Mouse (Mus musculus): ENCODE measurements around the gene Evc2. TPM values are rescaled to one million over a fixed set of nuclear protein-coding genes. Genes with fewer than 3 reads are reported as not detected.
A peak's percentile ranks its signal among the peaks of the same experiment; 100 is the strongest.

Gene Evc2
- total RNA-seq, 1 experiment: 32.1 TPM

DNA sequence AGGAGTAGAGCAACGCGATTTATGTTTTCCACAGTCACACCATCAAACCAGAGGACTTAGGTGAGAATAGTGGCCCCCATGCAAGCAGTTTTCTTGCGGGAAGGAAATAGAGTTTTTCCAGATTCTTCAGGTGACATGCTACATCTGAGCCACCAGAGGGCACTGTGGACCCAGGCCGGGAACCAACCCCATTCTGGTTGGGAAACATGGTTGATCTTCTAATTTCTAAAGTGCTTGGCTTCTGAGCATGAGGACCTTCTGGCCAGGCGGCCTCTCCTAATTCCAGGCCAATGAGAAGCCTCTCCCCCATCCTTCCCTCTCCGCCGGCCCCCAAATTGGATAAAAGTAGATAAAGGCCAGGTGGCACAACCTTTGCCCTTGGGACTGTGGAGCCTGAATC lies 39.9 kb upstream of the Evc2 start:
- Histone ChIP-seq H3K27ac (ENCODE audit: insufficient read depth, low read depth, low read length, poor library complexity, severe bottlenecking) (no peak overlapping the region), H3K9me3 (ENCODE audit: control insufficient read depth, insufficient read depth, low read depth, low read length) (no peaks in the 10 kb centered on the region), H3K36me3 (ENCODE audit: control insufficient read depth, insufficient read depth, low read length, poor library complexity, severe bottlenecking) (0 out of 2 replicates have a peak, but pooled peaks cover 4% of the 10 kb centered on the region), H3K4me3 (ENCODE audit: insufficient read depth in 1 of 2, low read depth in 1 of 2, low read length in 2 of 2, poor library complexity in 1 of 2, severe bottlenecking in 1 of 2) (no peak overlapping the region), H3K4me1 (ENCODE audit: control insufficient read depth in 2 of 2, insufficient read depth in 2 of 2, low read length in 2 of 2, poor library complexity in 1 of 2) (no peaks in the 10 kb centered on the region), H3K9ac (ENCODE audit: insufficient read depth, low read depth, low read length, poor library complexity, severe bottlenecking) (no peak overlapping the region)
- TF ChIP-seq ZNF384 (IDR thresholded peaks at IDR 0.05; ENCODE audit: low read depth, low read length) (no peak), ZC3H11A (IDR thresholded peaks at IDR 0.05; ENCODE audit: borderline replicate concordance, low read depth, low read length) (peak; percentile 77; the same call in 1 of the 2 replicates), MAFK (IDR thresholded peaks at IDR 0.05; ENCODE audit: insufficient read depth, low read depth, low read length) (no peak)
- in situ Hi-C loops (cut with MboI; ENCODE audit: low sequenced_read_pairs in 2 of 2, unreplicated experiment in 2 of 2): loop anchor here in 1 of 2 experiments (25.0 kb wide), 1 partner anchor 414 kb away; the partner anchor contains the start of gene Stk32b
- peak; percentile 26 for DNase-seq (ENCODE audit: low read depth, low spot score)

DNA sequence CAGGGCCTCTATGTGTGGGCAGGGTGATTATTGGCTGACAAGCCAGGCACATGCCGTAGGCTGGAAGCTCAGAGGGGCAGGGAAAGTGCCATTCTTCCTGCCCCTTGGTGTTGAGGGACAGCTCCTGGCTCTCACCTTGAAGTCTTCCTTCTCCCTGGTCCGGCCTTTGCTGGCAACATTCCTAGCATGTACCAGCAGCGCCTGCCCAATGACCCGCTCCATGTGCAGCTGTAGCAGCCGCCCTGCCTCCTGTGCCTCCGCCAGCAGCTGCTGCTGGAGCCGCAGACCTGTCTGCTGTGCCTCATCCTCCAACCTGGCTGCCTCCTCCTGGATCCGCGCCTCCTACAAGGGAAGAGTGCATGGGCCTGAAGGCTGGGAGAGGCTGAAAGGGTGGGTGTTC lies 28.3 kb upstream of the Evc2 start:
- Histone ChIP-seq H3K4me3 (ENCODE audit: insufficient read depth in 1 of 2, low read depth in 1 of 2, low read length in 2 of 2, poor library complexity in 1 of 2, severe bottlenecking in 1 of 2) (no peak overlapping the region), H3K27ac (ENCODE audit: insufficient read depth, low read depth, low read length, poor library complexity, severe bottlenecking) (no peak overlapping the region), H3K4me1 (ENCODE audit: control insufficient read depth in 2 of 2, insufficient read depth in 2 of 2, low read length in 2 of 2, poor library complexity in 1 of 2) (no peaks in the 10 kb centered on the region), H3K9me3 (ENCODE audit: control insufficient read depth, insufficient read depth, low read depth, low read length) (no peaks in the 10 kb centered on the region), H3K36me3 (ENCODE audit: control insufficient read depth, insufficient read depth, low read length, poor library complexity, severe bottlenecking) (peaks cover 6% of the 10 kb centered on the region; the same call in 1 of the 2 replicates), H3K9ac (ENCODE audit: insufficient read depth, low read depth, low read length, poor library complexity, severe bottlenecking) (no peak overlapping the region)
- TF ChIP-seq ZNF384 (IDR thresholded peaks at IDR 0.05; ENCODE audit: low read depth, low read length) (no peak), HCFC1 (IDR thresholded peaks at IDR 0.05; ENCODE audit: borderline replicate concordance, insufficient read depth, low read length) (no peak)
- in situ Hi-C loops (cut with MboI; ENCODE audit: low sequenced_read_pairs in 2 of 2, unreplicated experiment in 2 of 2): no loop called here
- DNase-seq (ENCODE audit: low read depth, low spot score): no peak

DNA sequence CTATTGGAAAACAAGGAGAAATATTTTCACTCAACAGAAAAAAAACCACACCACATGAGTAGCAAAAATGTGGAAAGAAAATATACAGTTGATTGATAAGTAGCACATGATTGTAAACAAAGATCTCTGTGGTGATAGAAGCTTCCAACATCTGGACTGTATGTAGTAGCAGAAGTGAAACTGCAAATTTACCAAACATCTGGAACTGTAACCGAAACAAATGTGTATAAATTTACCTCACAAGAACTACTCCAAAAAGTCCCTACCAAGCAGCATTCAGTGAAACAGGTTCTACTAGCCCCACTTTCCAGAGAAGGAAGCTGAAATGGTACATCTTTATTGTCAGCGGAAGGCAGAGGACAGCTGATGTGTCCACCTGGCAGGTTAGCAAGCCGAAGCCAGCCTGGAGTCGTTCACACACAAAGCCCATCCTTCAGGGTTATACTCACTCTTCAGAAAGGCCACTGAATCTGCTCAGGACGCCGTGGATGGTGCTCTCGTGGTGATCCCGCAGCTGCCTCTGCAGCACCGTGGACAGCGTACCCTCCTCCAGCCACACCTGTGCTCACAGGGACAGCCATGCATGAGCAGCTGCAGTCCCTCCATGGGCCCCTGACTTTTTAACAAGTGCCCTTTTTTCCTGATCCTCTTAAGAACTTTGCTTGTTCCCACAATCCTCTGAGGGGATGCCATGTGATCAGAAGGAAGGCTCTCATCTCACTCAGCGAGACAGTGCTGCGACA lies 25.1 kb upstream of the Evc2 start:
- no peak for TF ChIP-seq CHD2 (IDR thresholded peaks at IDR 0.05; ENCODE audit: low read depth, low read length)
- Histone ChIP-seq H3K4me1 (ENCODE audit: control insufficient read depth in 2 of 2, insufficient read depth in 2 of 2, low read length in 2 of 2, poor library complexity in 1 of 2) (no peaks in the 10 kb centered on the region), H3K27ac (ENCODE audit: insufficient read depth, low read depth, low read length, poor library complexity, severe bottlenecking) (no peak overlapping the region), H3K36me3 (ENCODE audit: control insufficient read depth, insufficient read depth, low read length, poor library complexity, severe bottlenecking) (peaks cover 11% of the 10 kb centered on the region; the same call in 1 of the 2 replicates), H3K4me3 (ENCODE audit: insufficient read depth in 1 of 2, low read depth in 1 of 2, low read length in 2 of 2, poor library complexity in 1 of 2, severe bottlenecking in 1 of 2) (no peak overlapping the region), H3K9ac (ENCODE audit: insufficient read depth, low read depth, low read length, poor library complexity, severe bottlenecking) (no peak overlapping the region), H3K9me3 (ENCODE audit: control insufficient read depth, insufficient read depth, low read depth, low read length) (no peaks in the 10 kb centered on the region)
- no peak for DNase-seq (ENCODE audit: low read depth, low spot score)
- in situ Hi-C loops (cut with MboI; ENCODE audit: low sequenced_read_pairs in 2 of 2, unreplicated experiment in 2 of 2): no loop called here

DNA sequence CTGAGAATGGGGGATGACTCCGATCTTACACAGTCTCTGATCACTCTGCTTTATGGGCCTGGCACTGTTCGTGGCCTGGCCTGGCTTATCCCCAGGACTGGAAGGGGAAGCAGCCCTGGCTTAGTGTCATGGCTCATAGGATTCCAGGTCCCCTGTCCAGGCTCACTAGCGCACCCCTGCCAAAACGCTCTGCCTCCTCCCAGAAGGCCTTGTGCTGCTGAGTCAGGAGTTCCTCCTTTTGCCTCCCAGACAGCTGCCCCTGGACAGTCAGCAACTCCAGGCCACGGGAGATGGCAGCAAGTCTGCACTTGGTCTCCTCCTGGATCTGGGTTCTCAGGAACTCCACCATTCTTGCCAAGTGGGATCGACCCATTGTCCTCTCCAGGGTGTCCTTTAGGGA lies 19.6 kb upstream of the Evc2 start:
- Histone ChIP-seq H3K9me3 (ENCODE audit: control insufficient read depth, insufficient read depth, low read depth, low read length) (no peaks in the 10 kb centered on the region), H3K36me3 (ENCODE audit: control insufficient read depth, insufficient read depth, low read length, poor library complexity, severe bottlenecking) (peaks cover 16% of the 10 kb centered on the region; the same call in 1 of the 2 replicates), H3K4me3 (ENCODE audit: insufficient read depth in 1 of 2, low read depth in 1 of 2, low read length in 2 of 2, poor library complexity in 1 of 2, severe bottlenecking in 1 of 2) (no peak overlapping the region), H3K4me1 (ENCODE audit: control insufficient read depth in 2 of 2, insufficient read depth in 2 of 2, low read length in 2 of 2, poor library complexity in 1 of 2) (no peaks in the 10 kb centered on the region), H3K27ac (ENCODE audit: insufficient read depth, low read depth, low read length, poor library complexity, severe bottlenecking) (no peak overlapping the region), H3K9ac (ENCODE audit: insufficient read depth, low read depth, low read length, poor library complexity, severe bottlenecking) (no peak overlapping the region)
- no peak for DNase-seq (ENCODE audit: low read depth, low spot score)
- TF ChIP-seq ZNF384 (IDR thresholded peaks at IDR 0.05; ENCODE audit: low read depth, low read length): no peak
- in situ Hi-C loops (cut with MboI; ENCODE audit: low sequenced_read_pairs in 2 of 2, unreplicated experiment in 2 of 2): no loop called here

DNA sequence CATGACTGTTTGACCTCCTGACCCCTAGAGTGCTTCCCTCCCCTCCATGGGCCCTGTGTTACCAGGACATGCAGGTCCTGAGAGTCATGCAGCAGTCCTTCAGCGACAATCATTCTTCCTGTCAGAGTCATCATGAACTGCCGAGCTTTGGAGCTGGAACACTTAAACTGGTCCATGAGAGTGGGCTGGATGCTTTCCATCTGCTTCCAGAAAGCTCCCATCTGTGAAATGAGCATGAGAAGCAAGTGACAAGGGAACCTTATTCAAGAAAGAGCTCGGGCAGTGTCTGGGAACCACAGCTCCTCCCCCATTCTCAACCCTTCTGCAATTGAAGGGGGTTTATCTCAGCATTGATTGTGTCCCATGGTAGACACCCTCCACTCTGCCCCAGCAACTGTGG lies 18.1 kb upstream of the Evc2 start:
- no peak for DNase-seq (ENCODE audit: low read depth, low spot score)
- H3K36me3 ChIP-seq (ENCODE audit: control insufficient read depth, insufficient read depth, low read length, poor library complexity, severe bottlenecking): peaks cover 10% of the 10 kb centered on the region; the same call in 1 of the 2 replicates

More for the DNA sequence above, 18.1 kb upstream of the Evc2 start:
- H3K27ac ChIP-seq (ENCODE audit: insufficient read depth, low read depth, low read length, poor library complexity, severe bottlenecking): no peak overlapping the region
- no peaks in the 10 kb centered on the region for H3K9me3 ChIP-seq (ENCODE audit: control insufficient read depth, insufficient read depth, low read depth, low read length)
- in situ Hi-C loops (cut with MboI; ENCODE audit: low sequenced_read_pairs in 2 of 2, unreplicated experiment in 2 of 2): no loop called here
- no peak overlapping the region for H3K9ac ChIP-seq (ENCODE audit: insufficient read depth, low read depth, low read length, poor library complexity, severe bottlenecking)
- no peak overlapping the region for H3K4me3 ChIP-seq (ENCODE audit: insufficient read depth in 1 of 2, low read depth in 1 of 2, low read length in 2 of 2, poor library complexity in 1 of 2, severe bottlenecking in 1 of 2)
- no peaks in the 10 kb centered on the region for H3K4me1 ChIP-seq (ENCODE audit: control insufficient read depth in 2 of 2, insufficient read depth in 2 of 2, low read length in 2 of 2, poor library complexity in 1 of 2)
- TF ChIP-seq ZNF384 (IDR thresholded peaks at IDR 0.05; ENCODE audit: low read depth, low read length) (no peak), ZC3H11A (IDR thresholded peaks at IDR 0.05; ENCODE audit: borderline replicate concordance, low read depth, low read length) (no peak), CHD2 (IDR thresholded peaks at IDR 0.05; ENCODE audit: low read depth, low read length) (no peak), MAFK (IDR thresholded peaks at IDR 0.05; ENCODE audit: insufficient read depth, low read depth, low read length) (no peak), HCFC1 (IDR thresholded peaks at IDR 0.05; ENCODE audit: borderline replicate concordance, insufficient read depth, low read length) (no peak)

Data from ES-E14 (cell line).